Mouse (Mus musculus): ENCODE measurements around the gene Fam57b. TPM values are rescaled to one million over a fixed set of nuclear protein-coding genes. Genes with fewer than 3 reads are reported as not detected.
A peak's percentile ranks its signal among the peaks of the same experiment; 100 is the strongest.

Gene Fam57b
- total RNA-seq, 2 experiments from 2014 or later: 16.7 to 18.0 TPM

GRCm38 (mm10) chr7:126822741-126823140 is 25.3 kb downstream of the Fam57b start:
- no peak for DNase-seq (ENCODE audit: low spot score in 2 of 2)

DNA sequence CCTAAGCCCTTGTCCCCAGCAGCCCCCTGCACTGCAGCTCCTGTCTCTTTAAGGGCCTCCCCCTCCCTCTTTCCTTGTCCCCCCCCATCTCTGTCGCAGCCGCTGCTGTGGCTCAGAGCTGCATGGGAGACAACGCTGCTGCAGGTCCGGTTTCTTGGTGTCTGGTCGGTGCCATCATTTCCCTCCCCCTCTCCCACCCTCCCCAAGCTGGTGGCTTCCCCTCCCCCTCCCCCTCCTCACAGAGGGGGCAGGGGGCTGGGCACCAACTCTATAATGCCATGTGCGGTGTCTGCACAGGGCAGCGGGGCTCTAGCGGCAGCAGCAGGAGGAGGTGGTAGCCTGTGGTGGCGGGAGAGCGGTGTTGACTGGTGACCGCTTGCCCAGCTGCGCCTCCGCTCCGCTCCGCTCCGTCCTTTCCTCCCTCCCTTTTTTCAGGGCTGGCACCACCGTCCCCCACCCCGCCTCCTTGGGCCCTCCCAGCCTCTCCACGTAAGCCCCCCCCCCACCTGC is 25.8 kb downstream of the Fam57b start:
- no peak for DNase-seq (ENCODE audit: low spot score in 2 of 2)

DNA sequence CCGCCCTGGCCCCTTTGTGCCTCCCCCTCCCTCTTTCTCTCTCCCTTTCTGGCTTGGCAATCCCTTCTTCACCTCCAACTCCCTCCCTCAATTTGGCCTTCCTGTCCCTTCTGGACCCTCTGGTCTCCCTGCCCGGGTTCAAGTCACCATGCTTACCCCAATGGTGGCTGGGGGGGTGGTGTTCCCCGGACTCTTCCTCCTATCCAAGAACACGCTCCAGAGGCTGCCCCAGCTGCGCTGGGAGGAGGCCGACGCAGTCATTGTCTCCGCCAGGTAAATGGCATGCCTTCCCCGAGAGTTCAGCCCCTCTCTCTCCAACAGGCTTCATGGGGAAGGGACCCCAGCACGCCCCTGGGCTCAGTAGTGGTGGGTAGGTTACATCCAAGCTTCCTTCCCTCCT is 26.5 kb downstream of the Fam57b start:
- no peak for DNase-seq (ENCODE audit: low spot score in 2 of 2)

GRCm38 (mm10) chr7:126825403-126825802 is 27.9 kb downstream of the Fam57b start:
- DNase-seq (ENCODE audit: low spot score in 2 of 2): no peak

- no peak for DNase-seq (ENCODE audit: low spot score in 2 of 2)
These were observed 28.5 kb downstream of the Fam57b start for GRCm38 (mm10) chr7:126825952-126826351.

DNA sequence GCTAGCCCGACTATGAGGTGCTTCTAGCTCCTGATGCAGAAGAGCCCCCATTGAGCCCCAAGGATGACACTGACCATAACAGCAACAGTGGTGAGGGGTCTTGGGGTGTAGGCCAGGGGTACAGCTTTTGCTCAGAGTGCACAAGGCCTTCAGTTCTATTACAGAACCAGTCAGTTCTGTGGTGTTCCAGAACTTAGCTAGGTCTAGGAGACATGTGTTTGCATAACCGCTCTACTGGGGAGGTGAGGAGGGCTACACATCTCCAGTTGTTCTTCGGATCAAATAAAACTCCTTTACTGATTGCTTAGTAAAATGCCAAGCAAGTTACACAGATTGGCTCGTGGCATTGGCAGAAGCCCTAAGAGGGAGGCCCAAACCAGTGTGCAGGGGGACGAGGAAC is 34.1 kb downstream of the Fam57b start, which contains the start of gene 4930451I11Rik:
4930451I11Rik (minus strand) TSS at position 101 of the 400 bp plus-strand sequence.
- no peak for DNase-seq (ENCODE audit: low spot score in 2 of 2)

DNA sequence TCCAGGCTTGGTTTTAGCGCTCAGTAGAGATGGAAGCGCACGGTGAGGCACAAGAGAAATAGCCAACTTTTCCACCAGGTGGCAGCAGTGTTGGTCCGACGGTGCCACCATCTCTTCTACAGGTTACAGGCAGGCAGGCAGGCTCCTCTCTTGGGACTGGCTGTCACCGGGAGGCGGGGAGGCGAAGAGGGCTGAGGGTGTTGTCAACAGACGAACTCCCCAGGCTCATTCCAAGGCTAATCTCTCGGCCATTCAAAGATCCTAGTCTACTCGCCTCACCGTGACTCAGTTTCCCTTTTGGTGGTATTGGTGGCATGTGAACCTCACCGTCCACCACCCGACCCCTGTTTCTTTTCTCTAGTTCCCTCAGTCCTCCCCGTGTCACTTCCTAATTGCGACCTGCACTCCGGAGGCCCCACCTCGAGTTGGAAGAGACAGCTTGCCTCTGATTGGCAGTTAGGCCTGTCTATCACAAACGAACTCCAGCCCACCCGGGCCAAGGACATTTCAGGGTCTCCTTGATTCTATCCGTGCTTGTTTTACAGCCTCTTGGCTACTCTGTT is 34.6 kb downstream of the Fam57b start:
- DNase-seq (ENCODE audit: low spot score in 2 of 2): peak in 1 of 2 experiments; percentile 58

- no peak for DNase-seq (ENCODE audit: low spot score in 2 of 2)
These were observed 35.8 kb downstream of the Fam57b start for GRCm38 (mm10) chr7:126833294-126833693.

DNA sequence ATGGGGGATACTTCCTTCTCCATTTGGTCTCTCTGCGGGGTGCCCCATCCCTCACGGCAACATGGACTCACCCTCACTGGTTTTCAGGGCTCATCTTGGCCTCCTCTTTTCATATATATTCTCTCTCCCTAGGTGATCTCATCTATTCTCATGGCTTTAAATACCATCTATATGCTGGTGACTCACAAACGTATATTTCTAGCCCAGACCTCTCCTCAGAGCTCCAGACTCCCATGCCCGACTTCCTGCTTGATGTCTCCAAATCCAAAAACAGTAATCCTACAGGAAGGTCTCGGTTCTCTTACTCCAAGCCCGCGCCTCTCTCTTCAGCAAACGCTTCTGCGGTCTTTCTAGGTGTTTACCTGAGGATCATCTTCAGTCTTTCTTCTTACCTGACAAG is 45.8 kb downstream of the Fam57b start:
- no peak for DNase-seq (ENCODE audit: low spot score in 2 of 2)

GRCm38 (mm10) chr7:126845516-126845915 is 48.0 kb downstream of the Fam57b start:
- DNase-seq (ENCODE audit: low spot score in 2 of 2): no peak

GRCm38 (mm10) chr7:126847116-126847420 is 49.6 kb downstream of the Fam57b start, which contains the start of gene Doc2a:
Doc2a (plus strand) TSS chr7:126847416.
- DNase-seq (ENCODE audit: low spot score in 2 of 2): no peak

- DNase-seq (ENCODE audit: low spot score in 2 of 2): no peak
These were observed 50.2 kb downstream of the Fam57b start for GRCm38 (mm10) chr7:126847421-126848398.

- no peak for DNase-seq (ENCODE audit: low spot score in 2 of 2)
These were observed 51.3 kb downstream of the Fam57b start for GRCm38 (mm10) chr7:126848794-126849193.

DNA sequence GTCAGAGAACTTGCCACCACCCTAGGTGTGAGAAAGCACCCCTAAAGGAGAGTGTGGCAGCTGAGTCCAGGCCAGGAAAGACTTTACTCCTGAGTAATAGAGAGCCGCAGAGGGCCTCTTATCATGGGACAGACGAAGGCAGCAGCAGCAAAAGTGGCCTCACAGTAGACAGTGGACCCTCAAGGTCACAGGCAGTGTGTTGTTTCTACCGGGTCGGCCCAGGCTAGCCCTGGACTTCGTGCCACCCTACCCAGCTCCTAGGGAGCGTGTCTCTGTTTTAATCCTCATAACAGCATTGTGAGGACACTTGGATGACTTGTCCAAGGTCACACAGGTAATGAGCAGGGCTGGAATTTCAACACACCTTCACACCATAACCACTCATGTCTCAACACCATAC is 52.7 kb downstream of the Fam57b start:
- DNase-seq (ENCODE audit: low spot score in 2 of 2): no peak

DNA sequence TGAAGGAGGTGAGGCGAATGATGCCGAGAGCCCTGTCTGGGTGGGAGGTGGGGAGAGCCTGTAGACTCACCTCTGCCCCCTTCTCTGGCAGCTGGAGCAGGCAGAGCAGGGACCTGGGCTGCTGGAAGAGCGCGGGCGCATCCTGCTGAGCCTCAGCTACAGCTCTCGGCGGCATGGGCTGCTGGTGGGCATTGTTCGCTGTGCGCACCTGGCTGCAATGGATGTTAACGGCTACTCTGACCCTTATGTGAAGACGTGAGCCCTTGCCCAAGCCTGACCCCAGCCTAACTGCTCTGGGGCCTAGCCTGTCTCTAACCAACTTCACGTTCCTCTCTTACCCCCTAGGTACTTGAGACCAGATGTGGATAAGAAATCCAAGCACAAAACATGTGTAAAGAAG is 53.7 kb downstream of the Fam57b start:
- DNase-seq (ENCODE audit: low spot score in 2 of 2): no peak

GRCm38 (mm10) chr7:126853454-126853853 is 56.0 kb downstream of the Fam57b start:
- DNase-seq (ENCODE audit: low spot score in 2 of 2): no peak

DNA sequence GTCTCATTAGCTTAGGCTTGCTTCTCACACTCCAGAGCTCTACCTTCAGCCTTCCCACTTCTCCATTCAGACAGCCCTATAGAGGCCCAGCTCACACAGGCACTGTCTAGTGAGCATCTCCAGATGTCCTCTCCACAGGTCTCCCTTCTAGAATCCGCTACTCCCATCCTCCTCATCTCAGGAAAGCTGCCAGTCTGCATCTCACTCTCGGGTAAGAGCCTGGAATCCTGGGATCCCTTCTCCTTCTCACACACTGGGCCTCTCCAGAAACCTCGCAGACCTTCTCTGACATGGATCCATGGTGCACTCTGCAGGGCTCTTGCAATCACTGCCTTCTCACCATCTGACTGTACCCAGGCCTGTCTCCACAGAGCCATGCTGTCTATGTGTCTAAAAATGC is 58.2 kb downstream of the Fam57b start:
- DNase-seq (ENCODE audit: low spot score in 2 of 2): no peak

GRCm38 (mm10) chr7:126856741-126857420 is 59.4 kb downstream of the Fam57b start:
- DNase-seq (ENCODE audit: low spot score in 2 of 2): no peak

DNA sequence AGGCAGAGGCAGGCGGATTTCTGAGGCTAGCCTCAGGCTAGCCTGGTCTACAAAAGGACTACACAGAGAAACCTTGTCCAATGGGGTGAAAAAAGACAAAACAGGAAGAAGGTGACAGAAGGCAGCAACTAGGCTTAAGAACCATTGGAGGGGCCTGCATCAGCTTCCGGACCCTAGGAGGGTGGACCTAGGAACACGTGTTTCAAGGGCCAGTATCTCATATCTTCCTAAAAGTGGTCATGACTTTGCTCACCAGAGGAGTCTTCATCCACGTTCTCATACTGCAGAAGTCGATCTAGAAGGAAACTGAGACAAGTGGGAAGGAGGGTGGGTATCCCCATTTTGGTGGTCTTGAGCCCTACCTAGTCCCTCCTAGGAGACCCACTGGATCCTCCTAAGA is 63.5 kb downstream of the Fam57b start:
- DNase-seq (ENCODE audit: low spot score in 2 of 2): no peak

- peak; percentile 84 to 95 for DNase-seq (ENCODE audit: low spot score in 2 of 2)
These were observed 64.1 kb downstream of the Fam57b start, which contains the start of gene Hirip3 for GRCm38 (mm10) chr7:126861429-126862130. Hirip3 (plus strand) TSS chr7:126861972.
